Mouse (Mus musculus) stomach, postnatal 0 days (tissue): ENCODE data around the gene Ube4b. TPM values are rescaled to one million over a fixed set of nuclear protein-coding genes. Genes with fewer than 3 reads are reported as not detected.

ENCODE experiments used
- ATAC-seq: fragments of 200-750 bp; cut with Nextera tagmentation; 2 replicates; pipeline ENCODE4 v1.8.0; 2017; ENCODE audit not compliant: low FRiP score, low TSS enrichment
- DNase-seq: peaks from one replicate; pipeline ENCODE4 v3.0.0-alpha.2; 2016; ENCODE audit warnings: low spot score
- H3K27ac ChIP-seq: fragments of 300-500 bp; sonication (generic); replicated peaks from 2 replicates; pipeline ENCODE4 v1.5.1; 2014; ENCODE audit warnings: mild to moderate bottlenecking, control low read depth
- H3K27me3 ChIP-seq: fragments of 300-500 bp; sonication (generic); 2 replicates; pipeline ENCODE4 v1.6.1; 2014; ENCODE audit warnings: low read length; ENCODE audit not compliant: control insufficient read depth, insufficient read depth
- H3K36me3 ChIP-seq: fragments of 300-500 bp; sonication (generic); 2 replicates; pipeline ENCODE4 v1.6.1; 2014; ENCODE audit warnings: low read length, mixed read lengths; ENCODE audit not compliant: control insufficient read depth, insufficient read depth
- H3K4me1 ChIP-seq: fragments of 300-500 bp; sonication (generic); replicated peaks from 2 replicates; pipeline ENCODE4 v1.6.1; 2014; ENCODE audit warnings: antibody characterized with exemption; ENCODE audit not compliant: control insufficient read depth, insufficient read depth
- H3K4me2 ChIP-seq: fragments of 300-500 bp; sonication (generic); replicated peaks from 2 replicates; pipeline ENCODE4 v1.6.1; 2014; ENCODE audit warnings: low read depth, mild to moderate bottlenecking, control low read depth, moderate library complexity
- H3K4me3 ChIP-seq: fragments of 300-500 bp; sonication (generic); 2 replicates; pipeline ENCODE4 v1.5.1; 2014; ENCODE audit warnings: low read depth, low read length, control low read depth
- H3K9ac ChIP-seq: fragments of 300-500 bp; sonication (generic); 2 replicates; pipeline ENCODE4 v1.6.1; 2014; ENCODE audit warnings: mild to moderate bottlenecking, low read length, control low read depth, mixed read lengths
- H3K9me3 ChIP-seq: fragments of 300-500 bp; sonication (generic); 2 replicates; pipeline ENCODE4 v1.6.1; 2016; ENCODE audit warnings: low read length; ENCODE audit not compliant: control insufficient read depth
- CTCF ChIP-seq: IDR thresholded peaks from 2 replicates; pipeline ENCODE4 v1.5.1; 2016; ENCODE audit warnings: antibody characterized with exemption, low read depth, mild to moderate bottlenecking, moderate library complexity
- EP300 ChIP-seq: optimal IDR thresholded peaks from 2 replicates; pipeline ENCODE3; 2016; ENCODE audit warnings: antibody characterized with exemption
- WGBS: fragments of 180-500 bp; shearing (Covaris S2); extraction: QIAGEN DNeasy Blood & Tissue Kit; methylation state at CpG from one replicate; pipeline ENCODE4 v1.1.7; 2014; 5-methylcytosine and 5-hydroxymethylcytosine counted together
- polyA plus RNA-seq: library from polyadenylated mRNA; unstranded; fragments of >200 nt; fragmentation: Nextera tagmentation; extraction: Ambion mirVana; gene quantifications from 2 replicates; pipeline ENCODE4 v1.2.1, GENCODE M21; 2015

Gene Ube4b
- polyA plus RNA-seq, 1 experiment from 2014 or later, result 14.4 TPM

DNA sequence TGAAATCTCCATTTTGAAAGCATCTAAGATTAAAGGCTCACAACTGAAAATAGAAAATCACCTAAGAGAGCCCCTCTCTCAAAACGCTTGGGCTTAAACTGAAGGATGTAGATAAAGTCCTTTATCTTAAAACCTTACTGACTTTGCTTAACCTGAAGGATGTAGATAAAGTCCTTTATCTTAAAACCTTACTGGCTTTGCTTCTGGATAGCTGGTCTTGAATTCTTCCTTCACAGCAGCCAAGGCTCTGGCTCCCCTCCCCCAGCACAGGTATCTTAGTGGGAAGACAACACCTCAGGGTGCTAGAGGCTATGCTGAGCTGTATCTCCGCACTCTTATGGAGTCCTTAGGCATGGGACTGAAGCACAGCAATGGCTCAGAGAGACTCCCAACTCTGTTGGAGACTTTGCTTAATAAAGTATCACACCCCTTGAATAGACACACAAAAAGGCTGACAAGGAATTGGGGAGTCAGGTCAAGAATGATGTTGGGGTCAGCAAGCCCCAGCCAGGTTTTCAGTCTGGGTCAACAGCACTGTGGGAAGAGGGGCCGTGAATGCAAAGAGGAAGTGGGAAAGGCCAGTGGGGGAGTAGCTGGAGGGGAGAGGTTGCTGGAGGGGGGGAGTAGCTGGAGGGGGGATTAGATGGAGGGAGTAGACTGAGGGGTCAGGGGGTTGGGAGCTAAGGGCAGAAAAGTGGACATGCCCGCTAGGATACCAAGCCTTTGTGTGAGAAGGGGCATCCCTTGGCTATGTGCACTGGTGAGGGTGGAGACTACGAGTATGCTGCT lies 86.9 kb downstream of the Ube4b start:
- Histone ChIP-seq H3K9ac (no peak overlapping the region), H3K36me3 (peaks cover 22% of the 10 kb centered on the region), H3K27ac (no peak overlapping the region), H3K4me3 (no peak overlapping the region), H3K27me3 (no peaks in the 10 kb centered on the region), H3K4me2 (no peak overlapping the region), H3K9me3 (no peaks in the 10 kb centered on the region), H3K4me1 (no peaks in the 10 kb centered on the region)
- ATAC-seq (no peak), DNase-seq (no peak)
- WGBS, result 74% methylated on average over 5 of the region's 5 CpGs
- TF ChIP-seq EP300 (no peak), CTCF (no peak)

DNA sequence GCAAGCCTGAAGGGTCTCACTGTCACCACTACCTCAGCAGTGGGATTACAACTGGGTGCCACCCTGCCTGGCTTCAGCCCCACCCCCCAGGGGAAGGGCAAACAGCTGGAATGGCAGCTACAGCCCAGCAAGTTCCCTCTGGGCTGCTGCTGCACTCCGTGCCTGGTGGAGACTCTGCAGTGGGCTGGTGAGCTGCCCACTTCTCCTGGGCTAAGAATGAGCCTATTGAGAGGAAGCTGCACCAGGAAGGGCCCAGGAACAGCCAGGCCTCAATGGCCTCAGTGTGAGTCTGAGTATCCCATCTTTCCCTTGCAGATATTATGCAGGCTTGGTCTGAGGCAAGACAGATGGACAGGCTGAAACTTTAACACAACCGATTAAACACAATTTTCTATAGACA lies 88.4 kb downstream of the Ube4b start:
- no peak overlapping the region for H3K4me2 ChIP-seq
- WGBS, result 78% methylated on average over 2 of the region's 2 CpGs

DNA sequence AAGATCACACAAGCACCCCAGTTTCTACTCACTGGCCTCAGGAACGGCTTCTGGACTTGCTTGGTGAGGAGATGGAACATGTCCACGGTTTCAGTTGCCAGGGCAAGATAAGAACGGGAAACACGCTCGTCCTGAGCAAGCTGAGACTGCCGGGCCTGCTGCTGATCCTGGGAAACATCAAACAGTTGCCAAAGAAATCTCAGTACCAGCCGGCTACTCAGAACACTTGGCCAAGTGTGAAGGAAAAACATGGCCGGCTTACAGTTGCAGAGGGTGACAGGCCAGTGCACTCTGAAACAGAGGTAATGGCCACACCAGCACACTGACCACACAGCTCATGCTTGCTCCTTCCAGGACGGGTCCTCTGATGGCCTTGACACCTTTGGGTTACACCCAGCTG lies 89.2 kb downstream of the Ube4b start:
- no peak for ATAC-seq
- H3K9ac ChIP-seq, result no peak overlapping the region
- no peaks in the 10 kb centered on the region for H3K4me1 ChIP-seq
- no peak for DNase-seq
- WGBS, result 82% methylated on average over 9 of the region's 9 CpGs
- H3K27me3 ChIP-seq, result no peaks in the 10 kb centered on the region
- TF ChIP-seq CTCF (no peak), EP300 (no peak)
- H3K27ac ChIP-seq, result no peak overlapping the region
- no peak overlapping the region for H3K4me2 ChIP-seq
- peaks cover 32% of the 10 kb centered on the region for H3K36me3 ChIP-seq
- H3K4me3 ChIP-seq, result no peak overlapping the region
- no peaks in the 10 kb centered on the region for H3K9me3 ChIP-seq

More for the DNA sequence above, 88.4 kb downstream of the Ube4b start:
- no peak for ATAC-seq
- TF ChIP-seq EP300, result no peak
- no peak for TF ChIP-seq CTCF
- H3K4me1 ChIP-seq, result no peaks in the 10 kb centered on the region
- H3K36me3 ChIP-seq, result peaks cover 26% of the 10 kb centered on the region
- no peak overlapping the region for H3K9ac ChIP-seq
- no peaks in the 10 kb centered on the region for H3K27me3 ChIP-seq
- no peak for DNase-seq
- no peak overlapping the region for H3K27ac ChIP-seq
- H3K4me3 ChIP-seq, result no peak overlapping the region
- H3K9me3 ChIP-seq, result no peaks in the 10 kb centered on the region

- H3K27me3 ChIP-seq, result no peaks in the 10 kb centered on the region
- DNase-seq, result no peak
- ATAC-seq, result no peak
- H3K27ac ChIP-seq, result no peak overlapping the region
- peaks cover 29% of the 10 kb centered on the region for H3K36me3 ChIP-seq
- H3K9me3 ChIP-seq, result no peaks in the 10 kb centered on the region
- no peak overlapping the region for H3K4me2 ChIP-seq
- WGBS, result 91% methylated on average over 7 of the region's 7 CpGs
- no peak overlapping the region for H3K9ac ChIP-seq
- no peak overlapping the region for H3K4me3 ChIP-seq
- TF ChIP-seq EP300 (no peak), CTCF (no peak)
- no peaks in the 10 kb centered on the region for H3K4me1 ChIP-seq
Measured at GRCm38 (mm10) chr4:149336302-149336701, 90.2 kb downstream of the Ube4b start.

- peaks cover 36% of the 10 kb centered on the region for H3K36me3 ChIP-seq
- H3K4me3 ChIP-seq, result no peak overlapping the region
- H3K9me3 ChIP-seq, result no peaks in the 10 kb centered on the region
- no peak for ATAC-seq
- H3K4me1 ChIP-seq, result no peaks in the 10 kb centered on the region
- H3K4me2 ChIP-seq, result no peak overlapping the region
- WGBS, result 93% methylated on average over 11 of the region's 11 CpGs
- H3K9ac ChIP-seq, result no peak overlapping the region
- no peak for TF ChIP-seq EP300
- no peak for TF ChIP-seq CTCF
- no peak overlapping the region for H3K27ac ChIP-seq
- DNase-seq, result no peak
- H3K27me3 ChIP-seq, result no peaks in the 10 kb centered on the region
Measured at GRCm38 (mm10) chr4:149334881-149335280, 91.7 kb downstream of the Ube4b start.

DNA sequence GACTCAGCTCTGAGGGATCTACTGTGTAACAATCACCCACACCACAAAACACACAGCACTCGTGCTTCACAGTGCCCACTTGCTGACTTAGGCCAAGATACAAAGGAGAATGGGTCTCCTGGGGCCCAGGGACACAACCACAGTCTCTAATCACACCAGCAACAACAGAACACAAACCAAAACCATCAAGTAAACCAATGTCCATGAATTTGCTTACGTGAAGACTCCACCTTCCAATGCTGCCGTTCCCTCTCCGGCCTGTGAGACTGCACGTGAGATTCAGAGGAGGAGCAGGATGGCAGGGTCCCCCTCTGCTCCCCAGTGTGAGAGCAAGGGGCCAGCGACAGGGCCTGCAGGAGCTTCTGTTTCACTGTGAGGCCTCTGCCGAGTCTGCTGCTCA lies 93.8 kb downstream of the Ube4b start:
- Histone ChIP-seq H3K9me3 (no peaks in the 10 kb centered on the region), H3K36me3 (peaks cover 40% of the 10 kb centered on the region), H3K27me3 (no peaks in the 10 kb centered on the region), H3K27ac (no peak overlapping the region), H3K4me3 (no peak overlapping the region), H3K4me1 (no peaks in the 10 kb centered on the region), H3K4me2 (no peak overlapping the region), H3K9ac (no peak overlapping the region)
- DNase-seq (no peak), ATAC-seq (no peak)
- TF ChIP-seq CTCF, result no peak
- no peak for TF ChIP-seq EP300
- 86% methylated on average over 7 of the region's 7 CpGs for WGBS
